Mouse (Mus musculus) embryonic facial prominence, embryonic 12.5 days (tissue): ENCODE data around the gene Zfp11. TPM values are rescaled to one million over a fixed set of nuclear protein-coding genes. Genes with fewer than 3 reads are reported as not detected.

ENCODE experiments used
- polyA plus RNA-seq: library from polyadenylated mRNA; unstranded; fragments of >200 nt; fragmentation: Nextera tagmentation; extraction: Ambion mirVana; gene quantifications from 2 replicates; pipeline ENCODE4 v1.2.1, GENCODE M21; 2016

Gene Zfp11
- polyA plus RNA-seq, 1 experiment from 2014 or later = 6.2 TPM

Other genes with a start within 250 kb of the Zfp11 start
- gene Sfswap, start 168.9 kb downstream of the Zfp11 start, polyA plus RNA-seq = 68.1 and 73.8 TPM in 2 replicates
- 3.5 and 3.7 TPM in 2 replicates for gene Mmp17, start 85.9 kb downstream of the Zfp11 start, polyA plus RNA-seq
- gene Sept14, start 38.4 kb upstream of the Zfp11 start, polyA plus RNA-seq = not detected in 2 replicates
- gene Mrps17, start 45.4 kb upstream of the Zfp11 start, polyA plus RNA-seq = 187 and 190 TPM in 2 replicates
- 89.1 and 96.8 TPM in 2 replicates for gene Nipsnap2, start 55.0 kb upstream of the Zfp11 start, polyA plus RNA-seq
- gene Psph, start 117.3 kb upstream of the Zfp11 start, polyA plus RNA-seq = 30.0 and 31.7 TPM in 2 replicates
- 84.3 and 88.4 TPM in 2 replicates for gene Sumf2, start 176.9 kb upstream of the Zfp11 start, polyA plus RNA-seq
- gene Chchd2, start 217.4 kb upstream of the Zfp11 start, polyA plus RNA-seq = 862 and 908 TPM in 2 replicates
- 11.5 and 12.3 TPM in 2 replicates for gene Zbed5, start 225.6 kb upstream of the Zfp11 start, polyA plus RNA-seq
- gene Phkg1, start 228.4 kb upstream of the Zfp11 start, polyA plus RNA-seq = 0.14 and 0.24 TPM in 2 replicates
- 4.2 and 4.5 TPM in 2 replicates for gene Nupr1l, start 238.4 kb upstream of the Zfp11 start, polyA plus RNA-seq